Mouse (Mus musculus): Measurements from ENCODE around the gene Top1. TPM values are rescaled to one million over a fixed set of nuclear protein-coding genes. Genes with fewer than 3 reads are reported as not detected.

Gene Top1
- polyA plus RNA-seq, 1 experiment from 2014 or later = 140 TPM

DNA sequence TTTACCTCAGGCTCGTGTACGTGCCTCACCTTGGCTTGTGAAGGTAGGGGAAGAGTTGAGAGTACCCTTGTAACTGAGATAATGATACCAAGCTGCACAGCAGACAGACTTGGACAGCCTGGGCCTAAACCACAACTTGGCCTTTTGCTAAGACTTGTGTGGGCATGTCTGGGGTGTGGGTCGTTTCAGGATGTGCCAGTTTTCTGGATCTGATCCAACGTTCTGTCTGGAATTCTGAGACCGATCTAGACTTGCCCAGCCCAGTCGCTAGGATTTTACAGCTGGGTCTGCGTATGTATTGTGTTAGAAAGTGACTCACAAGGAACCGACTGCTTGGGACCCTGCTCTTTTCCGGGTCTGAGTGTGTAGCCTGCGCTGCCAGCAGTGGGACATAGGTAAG is 101.4 kb downstream of the Top1 start:
- no peaks in the 10 kb centered on the region for H3K9me3 ChIP-seq (ENCODE audit: control insufficient read depth, low read length)
- H3K4me2 ChIP-seq (ENCODE audit: low read depth, low read length, severe bottlenecking) = no peak overlapping the region
- no peaks in the 10 kb centered on the region for H3K27me3 ChIP-seq (ENCODE audit: control insufficient read depth, insufficient read depth, low read length)
- no peak for ATAC-seq (replicated peaks; ENCODE audit: low FRiP score)
- no peak for DNase-seq (ENCODE audit: low spot score)
- H3K4me1 ChIP-seq (replicated peaks; ENCODE audit: control insufficient read depth, insufficient read depth, low read length) = no peaks in the 10 kb centered on the region
- no peak overlapping the region for H3K27ac ChIP-seq (ENCODE audit: low read depth, low read length)
- H3K9ac ChIP-seq (ENCODE audit: low read length) = no peak overlapping the region
- H3K4me3 ChIP-seq (ENCODE audit: low read depth, low read length) = no peak overlapping the region
- WGBS = 93% methylated on average over 10 of the region's 10 CpGs
- H3K36me3 ChIP-seq (ENCODE audit: control insufficient read depth, insufficient read depth, low read length) = peaks cover 13% of the 10 kb centered on the region

DNA sequence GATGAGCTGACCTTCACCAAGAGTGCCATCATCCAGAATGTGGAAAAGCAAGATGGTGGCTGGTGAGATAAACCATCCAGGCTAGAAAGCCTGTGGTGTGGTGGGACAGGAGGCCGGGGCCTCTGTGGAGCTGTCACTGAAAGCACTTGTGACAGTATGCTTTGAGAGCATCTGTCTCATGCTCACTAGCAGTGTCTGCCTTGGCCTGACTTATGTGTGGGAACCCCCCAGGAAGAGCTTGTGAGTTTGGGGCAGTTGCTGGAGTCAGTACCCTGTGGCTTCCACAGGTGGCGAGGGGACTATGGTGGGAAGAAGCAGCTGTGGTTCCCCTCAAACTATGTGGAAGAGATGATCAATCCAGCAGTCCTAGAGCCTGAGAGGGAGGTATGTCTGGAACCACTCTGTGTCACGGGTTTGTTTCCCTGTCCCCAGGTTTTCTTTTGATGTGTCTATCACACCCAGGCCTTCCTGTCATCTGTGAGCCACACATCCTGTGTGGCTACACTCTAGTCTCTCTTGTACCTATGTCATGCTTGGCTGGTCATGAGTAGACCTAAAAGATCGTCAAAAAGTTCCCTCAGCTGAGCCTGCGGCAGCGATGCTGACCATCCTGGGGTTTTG is 111.0 kb downstream of the Top1 start:
- no peaks in the 10 kb centered on the region for H3K4me1 ChIP-seq (replicated peaks; ENCODE audit: control insufficient read depth, insufficient read depth, low read length)
- no peaks in the 10 kb centered on the region for H3K27me3 ChIP-seq (ENCODE audit: control insufficient read depth, insufficient read depth, low read length)
- H3K4me2 ChIP-seq (ENCODE audit: low read depth, low read length, severe bottlenecking) = no peak overlapping the region
- H3K9me3 ChIP-seq (ENCODE audit: control insufficient read depth, low read length) = no peaks in the 10 kb centered on the region
- H3K9ac ChIP-seq (ENCODE audit: low read length) = no peak overlapping the region
- DNase-seq (ENCODE audit: low spot score) (no peak), ATAC-seq (replicated peaks; ENCODE audit: low FRiP score) (no peak)
- no peak overlapping the region for H3K4me3 ChIP-seq (ENCODE audit: low read depth, low read length)
- 92% methylated on average over 6 of the region's 6 CpGs for WGBS
- peaks cover 38% of the 10 kb centered on the region for H3K36me3 ChIP-seq (ENCODE audit: control insufficient read depth, insufficient read depth, low read length)
- no peak overlapping the region for H3K27ac ChIP-seq (ENCODE audit: low read depth, low read length)

DNA sequence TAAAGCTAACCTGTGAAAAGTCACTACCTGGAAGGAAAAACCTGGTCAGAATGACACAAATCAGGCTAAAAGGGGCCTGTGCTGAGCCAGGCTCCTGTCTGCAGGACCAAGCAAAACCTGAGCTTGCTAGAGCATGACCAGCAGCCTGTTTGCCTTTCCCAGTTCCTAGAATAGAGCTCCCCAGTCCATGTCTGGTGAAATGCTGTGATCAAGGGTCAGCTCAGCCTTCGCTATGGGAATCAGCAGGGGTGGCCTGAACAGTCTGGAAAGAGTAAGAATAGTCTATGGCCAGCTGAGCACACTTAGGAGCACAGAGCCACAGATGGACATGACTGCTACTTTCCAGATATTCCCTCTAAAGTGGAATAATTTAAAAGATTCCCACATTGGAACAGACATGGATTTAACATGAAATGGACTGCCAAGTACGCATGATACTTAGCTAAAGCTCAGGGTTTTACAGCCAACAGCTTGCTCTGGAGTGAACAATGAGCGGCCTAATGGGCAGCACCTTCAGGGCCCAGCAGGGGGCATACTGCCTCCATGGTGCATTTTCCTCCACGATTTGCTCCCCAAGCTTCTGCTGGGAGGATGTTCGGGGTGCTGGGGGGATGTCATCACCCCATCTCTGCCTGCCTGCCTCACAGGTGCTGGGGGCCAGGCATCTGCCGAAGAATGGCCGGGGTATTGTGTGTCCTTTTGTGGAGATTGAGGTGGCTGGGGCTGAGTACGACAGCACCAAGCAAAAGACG is 114.9 kb downstream of the Top1 start:
- no peak overlapping the region for H3K9ac ChIP-seq (ENCODE audit: low read length)
- no peak overlapping the region for H3K4me3 ChIP-seq (ENCODE audit: low read depth, low read length)
- no peaks in the 10 kb centered on the region for H3K4me1 ChIP-seq (replicated peaks; ENCODE audit: control insufficient read depth, insufficient read depth, low read length)
- WGBS = 91% methylated on average over 9 of the region's 9 CpGs
- DNase-seq (ENCODE audit: low spot score) (no peak), ATAC-seq (replicated peaks; ENCODE audit: low FRiP score) (no peak)
- H3K9me3 ChIP-seq (ENCODE audit: control insufficient read depth, low read length) = no peaks in the 10 kb centered on the region
- no peak overlapping the region for H3K27ac ChIP-seq (ENCODE audit: low read depth, low read length)
- H3K4me2 ChIP-seq (ENCODE audit: low read depth, low read length, severe bottlenecking) = no peak overlapping the region
- H3K27me3 ChIP-seq (ENCODE audit: control insufficient read depth, insufficient read depth, low read length) = no peaks in the 10 kb centered on the region
- peaks cover 23% of the 10 kb centered on the region for H3K36me3 ChIP-seq (ENCODE audit: control insufficient read depth, insufficient read depth, low read length)

DNA sequence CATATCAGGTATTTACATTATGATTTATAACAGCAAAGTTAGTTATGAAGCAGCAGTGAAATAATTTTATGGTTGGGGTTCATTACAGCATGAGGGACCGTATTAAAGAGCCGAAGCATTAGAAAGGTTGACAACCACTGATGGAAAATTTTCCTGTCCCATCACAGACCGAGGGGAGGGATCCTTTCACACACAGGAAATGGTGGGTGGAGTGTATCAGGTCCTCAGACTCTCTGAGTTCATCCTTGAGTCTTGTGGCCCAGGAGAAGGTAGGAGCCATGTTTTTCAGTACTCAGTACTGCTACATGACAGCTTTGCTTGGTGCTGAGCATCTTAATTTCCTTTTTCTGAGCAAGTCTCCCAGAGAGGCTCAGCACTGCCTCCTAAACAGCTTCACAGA is 118.1 kb downstream of the Top1 start:
- Histone ChIP-seq H3K4me2 (ENCODE audit: low read depth, low read length, severe bottlenecking) (no peak overlapping the region), H3K9me3 (ENCODE audit: control insufficient read depth, low read length) (no peaks in the 10 kb centered on the region), H3K4me1 (replicated peaks; ENCODE audit: control insufficient read depth, insufficient read depth, low read length) (no peaks in the 10 kb centered on the region), H3K4me3 (ENCODE audit: low read depth, low read length) (no peak overlapping the region), H3K9ac (ENCODE audit: low read length) (no peak overlapping the region), H3K36me3 (ENCODE audit: control insufficient read depth, insufficient read depth, low read length) (peaks cover 3% of the 10 kb centered on the region; the same call in 1 of the 2 replicates), H3K27me3 (ENCODE audit: control insufficient read depth, insufficient read depth, low read length) (no peaks in the 10 kb centered on the region), H3K27ac (ENCODE audit: low read depth, low read length) (no peak overlapping the region)
- ATAC-seq (replicated peaks; ENCODE audit: low FRiP score) (no peak), DNase-seq (ENCODE audit: low spot score) (no peak)
- WGBS = 93% methylated on average over 3 of the region's 3 CpGs

DNA sequence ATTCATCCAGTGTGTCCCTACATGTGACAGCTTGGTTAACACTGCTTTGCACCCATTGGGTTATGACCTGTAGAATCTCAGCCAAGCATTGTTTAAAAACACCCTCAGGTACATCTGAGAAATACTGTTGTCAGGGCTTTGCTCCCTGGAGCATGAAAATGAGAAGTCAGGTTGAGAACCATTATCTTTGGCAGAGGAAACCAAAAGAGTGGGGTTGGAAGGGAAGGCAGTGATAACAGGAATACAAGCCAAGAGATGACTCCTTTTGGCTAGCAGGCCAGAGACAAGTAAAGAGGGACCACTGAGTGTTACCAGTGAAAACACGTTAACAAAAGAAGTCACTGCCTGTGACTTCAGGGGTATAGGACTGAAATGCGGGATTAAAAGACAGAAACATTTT is 118.7 kb downstream of the Top1 start:
- peaks cover 3% of the 10 kb centered on the region; the same call in 1 of the 2 replicates for H3K36me3 ChIP-seq (ENCODE audit: control insufficient read depth, insufficient read depth, low read length)
- DNase-seq (ENCODE audit: low spot score) (no peak), ATAC-seq (replicated peaks; ENCODE audit: low FRiP score) (no peak)
- no peak overlapping the region for H3K9ac ChIP-seq (ENCODE audit: low read length)
- H3K4me2 ChIP-seq (ENCODE audit: low read depth, low read length, severe bottlenecking) = no peak overlapping the region
- H3K4me1 ChIP-seq (replicated peaks; ENCODE audit: control insufficient read depth, insufficient read depth, low read length) = no peaks in the 10 kb centered on the region
- H3K27me3 ChIP-seq (ENCODE audit: control insufficient read depth, insufficient read depth, low read length) = no peaks in the 10 kb centered on the region
- no peaks in the 10 kb centered on the region for H3K9me3 ChIP-seq (ENCODE audit: control insufficient read depth, low read length)
- H3K27ac ChIP-seq (ENCODE audit: low read depth, low read length) = no peak overlapping the region
- no peak overlapping the region for H3K4me3 ChIP-seq (ENCODE audit: low read depth, low read length)
- WGBS = 84% methylated on average over 2 of the region's 2 CpGs

DNA sequence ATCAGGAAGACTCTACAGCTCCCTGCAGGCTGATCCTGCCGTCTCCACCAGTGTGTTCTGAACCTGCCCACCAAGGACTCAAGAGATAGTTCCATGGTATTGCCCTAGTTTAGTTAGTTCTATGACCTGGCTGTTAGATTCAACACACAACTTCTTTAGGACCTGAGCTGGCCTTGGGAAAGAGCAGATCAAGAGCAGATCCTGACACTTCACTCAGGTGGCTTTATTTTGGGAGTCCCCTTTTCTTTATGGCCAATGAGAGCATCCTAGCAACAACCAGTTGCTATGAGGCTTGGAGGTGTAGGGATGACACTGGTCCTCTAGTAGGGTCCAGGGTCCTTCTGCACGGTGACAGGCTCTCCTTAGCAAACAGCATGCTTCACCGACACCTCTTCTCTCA is 119.4 kb downstream of the Top1 start:
- H3K9me3 ChIP-seq (ENCODE audit: control insufficient read depth, low read length) = no peaks in the 10 kb centered on the region
- no peak overlapping the region for H3K9ac ChIP-seq (ENCODE audit: low read length)
- 84% methylated on average over 3 of the region's 3 CpGs for WGBS
- no peak for ATAC-seq (replicated peaks; ENCODE audit: low FRiP score)
- H3K36me3 ChIP-seq (ENCODE audit: control insufficient read depth, insufficient read depth, low read length) = no peaks in the 10 kb centered on the region; the same call in 1 of the 2 replicates
- H3K4me3 ChIP-seq (ENCODE audit: low read depth, low read length) = no peak overlapping the region
- DNase-seq (ENCODE audit: low spot score) = peak; percentile 22
- H3K27ac ChIP-seq (ENCODE audit: low read depth, low read length) = no peak overlapping the region
- H3K27me3 ChIP-seq (ENCODE audit: control insufficient read depth, insufficient read depth, low read length) = no peaks in the 10 kb centered on the region
- no peaks in the 10 kb centered on the region for H3K4me1 ChIP-seq (replicated peaks; ENCODE audit: control insufficient read depth, insufficient read depth, low read length)
- H3K4me2 ChIP-seq (ENCODE audit: low read depth, low read length, severe bottlenecking) = no peak overlapping the region

DNA sequence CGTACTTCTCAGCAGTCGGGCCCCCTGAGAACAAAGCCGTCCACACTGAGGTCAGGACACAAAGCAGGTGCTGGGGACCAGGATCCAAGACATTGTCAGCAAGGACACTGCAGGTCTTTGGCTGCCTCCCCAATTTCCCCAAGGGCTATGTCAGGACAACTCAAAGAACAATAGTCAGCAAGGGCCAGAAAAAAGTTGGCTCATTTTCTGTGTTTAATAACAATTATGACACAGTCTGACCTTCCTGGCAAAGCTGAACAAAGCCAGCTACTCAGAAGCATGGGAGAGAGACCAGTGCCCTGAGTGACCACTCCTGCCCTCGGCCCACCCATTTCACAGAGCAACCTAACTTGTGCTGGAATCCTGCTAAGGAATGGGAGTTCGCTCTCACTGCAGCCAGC is 120.7 kb downstream of the Top1 start:
- ATAC-seq (replicated peaks; ENCODE audit: low FRiP score) = no peak
- 70% methylated on average over 5 of the region's 5 CpGs for WGBS
- H3K27ac ChIP-seq (ENCODE audit: low read depth, low read length) = no peak overlapping the region

DNA sequence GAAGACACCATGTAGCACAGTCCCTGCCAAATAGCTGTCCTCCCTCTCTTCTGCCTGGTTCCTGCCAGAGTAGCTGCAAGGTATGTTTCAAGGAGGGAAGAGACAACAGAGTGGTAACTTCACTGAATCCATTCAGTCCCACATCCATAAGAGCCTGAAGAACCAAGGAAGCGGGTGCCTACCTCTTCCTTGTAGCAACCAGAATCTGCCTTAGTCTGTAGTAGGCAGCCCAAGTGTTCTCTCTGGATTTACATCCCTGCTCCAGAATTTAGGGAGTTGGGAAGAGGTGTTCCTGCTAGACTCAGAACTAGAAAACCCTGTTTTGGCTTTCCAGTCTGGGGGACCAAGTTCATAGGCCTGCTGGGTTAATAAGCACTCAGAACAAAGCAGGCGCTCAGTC is 121.5 kb downstream of the Top1 start:
- ATAC-seq (replicated peaks; ENCODE audit: low FRiP score) (no peak), DNase-seq (ENCODE audit: low spot score) (no peak)
- Histone ChIP-seq H3K4me1 (replicated peaks; ENCODE audit: control insufficient read depth, insufficient read depth, low read length) (no peaks in the 10 kb centered on the region), H3K27me3 (ENCODE audit: control insufficient read depth, insufficient read depth, low read length) (no peaks in the 10 kb centered on the region), H3K4me3 (ENCODE audit: low read depth, low read length) (no peak overlapping the region), H3K4me2 (ENCODE audit: low read depth, low read length, severe bottlenecking) (no peak overlapping the region), H3K9ac (ENCODE audit: low read length) (no peak overlapping the region), H3K36me3 (ENCODE audit: control insufficient read depth, insufficient read depth, low read length) (no peaks in the 10 kb centered on the region; the same call in 1 of the 2 replicates), H3K9me3 (ENCODE audit: control insufficient read depth, low read length) (no peaks in the 10 kb centered on the region), H3K27ac (ENCODE audit: low read depth, low read length) (no peak overlapping the region)
- WGBS = 95% methylated on average over 2 of the region's 2 CpGs

More for the DNA sequence above, 120.7 kb downstream of the Top1 start:
- H3K9ac ChIP-seq (ENCODE audit: low read length) = no peak overlapping the region
- no peaks in the 10 kb centered on the region for H3K4me1 ChIP-seq (replicated peaks; ENCODE audit: control insufficient read depth, insufficient read depth, low read length)
- H3K4me3 ChIP-seq (ENCODE audit: low read depth, low read length) = no peak overlapping the region
- no peaks in the 10 kb centered on the region for H3K27me3 ChIP-seq (ENCODE audit: control insufficient read depth, insufficient read depth, low read length)
- H3K4me2 ChIP-seq (ENCODE audit: low read depth, low read length, severe bottlenecking) = no peak overlapping the region
- H3K36me3 ChIP-seq (ENCODE audit: control insufficient read depth, insufficient read depth, low read length) = no peaks in the 10 kb centered on the region; the same call in 1 of the 2 replicates
- DNase-seq (ENCODE audit: low spot score) = peak; percentile 21
- no peaks in the 10 kb centered on the region for H3K9me3 ChIP-seq (ENCODE audit: control insufficient read depth, low read length)

All from forebrain, embryonic 11.5 days (tissue).